Comparison of ENCODE assay signal across 12 mouse cellular contexts in genomic region chr13:54736931-54737330, GRCm38 (mm10). TPM values are rescaled to one million over a fixed set of nuclear protein-coding genes. Genes with fewer than 3 reads are reported as not detected.
DNase-seq lines count a peak whose midpoint lies in the region; ATAC-seq and TF ChIP-seq lines count a peak whose summit lies in the region.
"Had no signal": no experiment of that assay in that cellular context is flagged by ENCODE, and none has a peak within 500 bp of the region (broad histone marks: within the 10 kb centered on the region; RNA-seq: fewer than 3 reads in every experiment).

No protein-coding gene starts in this region.

- H3K4me2 ChIP-seq in forebrain, embryonic 16.5 days (ENCODE audit: low read length): no peak overlapping the region
- H3K4me2 ChIP-seq in kidney, embryonic 15.5 days: peak overlapping the region; percentile 74
- peak overlapping the region; percentile 73 for H3K4me2 ChIP-seq in intestine, postnatal 0 days (replicated peaks; ENCODE audit: low read depth)

- TF ChIP-seq CTCF in ES-Bruce4 (IDR thresholded peaks at IDR 0.05; ENCODE audit: low read depth, low read length): no peak
- TF ChIP-seq CTCF in intestine, postnatal 0 days (IDR thresholded peaks at IDR 0.05; ENCODE audit: low read depth): no peak

- H3K36me3 ChIP-seq in forebrain, embryonic 10.5 days (replicated peaks): peaks cover 30% of the 10 kb centered on the region
- H3K36me3 ChIP-seq in forebrain, embryonic 16.5 days (ENCODE audit: control insufficient read depth, insufficient read depth): peaks cover 40% of the 10 kb centered on the region
- H3K36me3 ChIP-seq in kidney, embryonic 15.5 days: no peaks in the 10 kb centered on the region
- H3K36me3 ChIP-seq in ES-Bruce4 (ENCODE audit: control insufficient read depth, insufficient read depth, low read length, poor library complexity, severe bottlenecking): no peaks in the 10 kb centered on the region
- H3K36me3 ChIP-seq in intestine, postnatal 0 days (ENCODE audit: control insufficient read depth, insufficient read depth): peaks cover 20% of the 10 kb centered on the region; the same call in 1 of the 2 replicates

- H3K9me3 ChIP-seq in forebrain, embryonic 10.5 days: no peaks in the 10 kb centered on the region
- no peaks in the 10 kb centered on the region for H3K9me3 ChIP-seq in forebrain, embryonic 16.5 days (ENCODE audit: control insufficient read depth, low read length)
- H3K9me3 ChIP-seq in kidney, embryonic 15.5 days (replicated peaks): no peaks in the 10 kb centered on the region
- no peaks in the 10 kb centered on the region for H3K9me3 ChIP-seq in ES-Bruce4 (replicated peaks; ENCODE audit: control insufficient read depth, insufficient read depth, low read length, poor library complexity, severe bottlenecking)
- H3K9me3 ChIP-seq in intestine, postnatal 0 days (ENCODE audit: control insufficient read depth): no peaks in the 10 kb centered on the region

- H3K4me3 ChIP-seq in forebrain, embryonic 10.5 days: peak overlapping the region; percentile 49
- no peak overlapping the region for H3K4me3 ChIP-seq in forebrain, embryonic 16.5 days (replicated peaks; ENCODE audit: low read length)
- peak overlapping the region; percentile 47 for H3K4me3 ChIP-seq in kidney, embryonic 15.5 days (replicated peaks)
- H3K4me3 ChIP-seq in ES-Bruce4 (ENCODE audit: low read depth, low read length): no peak overlapping the region
- H3K4me3 ChIP-seq in intestine, postnatal 0 days (ENCODE audit: low read depth, low read length): no peak overlapping the region

- no peak for TF ChIP-seq POLR2A in ES-Bruce4 (IDR thresholded peaks at IDR 0.05; ENCODE audit: insufficient read depth, low read length)

- H3K27me3 ChIP-seq in forebrain, embryonic 10.5 days (ENCODE audit: poor library complexity, severe bottlenecking): peaks cover 54% of the 10 kb centered on the region
- H3K27me3 ChIP-seq in forebrain, embryonic 16.5 days (replicated peaks; ENCODE audit: control insufficient read depth, insufficient read depth, low read length): 0 out of 2 replicates have a peak, but pooled peaks cover 11% of the 10 kb centered on the region
- H3K27me3 ChIP-seq in kidney, embryonic 15.5 days: peaks cover 55% of the 10 kb centered on the region
- peaks cover 6% of the 10 kb centered on the region for H3K27me3 ChIP-seq in ES-Bruce4 (ENCODE audit: control insufficient read depth, insufficient read depth, low read length, poor library complexity, severe bottlenecking)
- H3K27me3 ChIP-seq in intestine, postnatal 0 days (replicated peaks; ENCODE audit: control insufficient read depth, insufficient read depth, low read length): peaks cover 30% of the 10 kb centered on the region

- DNase-seq in forebrain, embryonic 10.5 days (ENCODE audit: extremely low spot score, low spot score): no peak
- no peak for DNase-seq in kidney, postnatal 14 days
- no peak for DNase-seq in adrenal gland, postnatal 4 days (ENCODE audit: low spot score in 2 of 2)
- DNase-seq in ovary, postnatal 36 days (ENCODE audit: low spot score): no peak
- DNase-seq: heart, postnatal 36 days; layer of hippocampus, adult 9-11 months had no signal

- H3K27ac ChIP-seq in forebrain, embryonic 10.5 days: no peak overlapping the region
- no peak overlapping the region for H3K27ac ChIP-seq in forebrain, embryonic 16.5 days (ENCODE audit: low read length)
- H3K27ac ChIP-seq in kidney, embryonic 15.5 days: no peak overlapping the region
- H3K27ac ChIP-seq in ES-Bruce4 (ENCODE audit: insufficient read depth, low read length): no peak overlapping the region
- no peak overlapping the region for H3K27ac ChIP-seq in intestine, postnatal 0 days (ENCODE audit: low read depth, low read length)
- H3K27ac ChIP-seq: liver, embryonic 14.5 days had no signal

- peaks cover 28% of the 10 kb centered on the region for H3K4me1 ChIP-seq in forebrain, embryonic 10.5 days
- H3K4me1 ChIP-seq in forebrain, embryonic 16.5 days (replicated peaks; ENCODE audit: control insufficient read depth, insufficient read depth, low read length): peaks cover 16% of the 10 kb centered on the region
- peaks cover 13% of the 10 kb centered on the region for H3K4me1 ChIP-seq in kidney, embryonic 15.5 days
- H3K4me1 ChIP-seq in ES-Bruce4 (ENCODE audit: control insufficient read depth, insufficient read depth, low read length): no peaks in the 10 kb centered on the region
- no peaks in the 10 kb centered on the region; the same call in 1 of the 2 replicates for H3K4me1 ChIP-seq in intestine, postnatal 0 days (replicated peaks; ENCODE audit: control insufficient read depth, insufficient read depth, low read length)

- no peak for TF ChIP-seq EP300 in ES-Bruce4 (IDR thresholded peaks at IDR 0.05; ENCODE audit: insufficient read depth, low read depth, low read length)

- 27% methylated on average over 3 of the region's 3 CpGs for WGBS in forebrain, embryonic 10.5 days
- 30% methylated on average over 3 of the region's 3 CpGs for WGBS in forebrain, embryonic 16.5 days
- 25% methylated on average over 3 of the region's 3 CpGs for WGBS in kidney, embryonic 15.5 days
- 44% methylated on average over 3 of the region's 3 CpGs for WGBS in intestine, postnatal 0 days

- no peak for ATAC-seq in forebrain, embryonic 16.5 days
- no peak for ATAC-seq in kidney, embryonic 15.5 days (replicated peaks; ENCODE audit: low FRiP score)
- no peak for ATAC-seq in intestine, postnatal 0 days

- no peak overlapping the region for H3K9ac ChIP-seq in forebrain, embryonic 16.5 days (replicated peaks; ENCODE audit: low read depth, low read length)
- H3K9ac ChIP-seq in kidney, embryonic 15.5 days: no peak overlapping the region
- peak overlapping the region; percentile 64; the same call in 1 of the 2 replicates for H3K9ac ChIP-seq in ES-Bruce4 (ENCODE audit: low read depth, poor library complexity, severe bottlenecking)
- no peak overlapping the region for H3K9ac ChIP-seq in intestine, postnatal 0 days (ENCODE audit: low read depth, low read length)
- H3K9ac ChIP-seq: liver, embryonic 14.5 days had no signal

RNA-seq across cellular contexts. Expression of gene Gprin1, which starts 12.7 kb away (rescaled TPM):
- 0.56 and 0.57 TPM in 2 replicates for polyA plus RNA-seq in forebrain, embryonic 10.5 days (2016; fragmentation: Nextera tagmentation; extraction: Ambion mirVana)
- 6.2 and 7.1 TPM in 2 replicates for polyA plus RNA-seq in forebrain, embryonic 16.5 days (2015; fragmentation: Nextera tagmentation; extraction: Ambion mirVana)
- 0.14 and 0.27 TPM in 2 replicates for polyA plus RNA-seq in kidney, embryonic 15.5 days (2015; fragmentation: Nextera tagmentation; extraction: Ambion mirVana)
- not detected in 2 replicates for polyA plus RNA-seq in ES-Bruce4 (2011; ENCODE audit: insufficient read depth, insufficient read length, low read depth, missing spikeins)
- 0.50 and 0.59 TPM in 2 replicates for polyA plus RNA-seq in intestine, postnatal 0 days (2015; fragmentation: Nextera tagmentation; extraction: Ambion mirVana)
- 10 to 100 TPM; 10.4 to 10.5 TPM for total RNA-seq in adrenal gland, postnatal 4 days (2021)
- total RNA-seq: heart, postnatal 36 days; megakaryocyte-erythroid progenitor cell, adult 5-6 weeks had no signal

RNA-seq across cellular contexts. Expression of gene Sncb, which starts 29.5 kb away (rescaled TPM):
- 1.1 and 1.8 TPM in 2 replicates for polyA plus RNA-seq in forebrain, embryonic 10.5 days (2016; fragmentation: Nextera tagmentation; extraction: Ambion mirVana)
- 27.1 and 37.0 TPM in 2 replicates for polyA plus RNA-seq in forebrain, embryonic 16.5 days (2015; fragmentation: Nextera tagmentation; extraction: Ambion mirVana)
- polyA plus RNA-seq in kidney, embryonic 15.5 days (2015; fragmentation: Nextera tagmentation; extraction: Ambion mirVana): 0.15 and 0.29 TPM in 2 replicates
- polyA plus RNA-seq in ES-Bruce4 (2011; ENCODE audit: insufficient read depth, insufficient read length, low read depth, missing spikeins): 2.7 and 2.8 TPM in 2 replicates
- 0.22 and 0.37 TPM in 2 replicates for polyA plus RNA-seq in intestine, postnatal 0 days (2015; fragmentation: Nextera tagmentation; extraction: Ambion mirVana)
- 1 to 10 TPM; 3.9 to 4.7 TPM for total RNA-seq in adrenal gland, postnatal 4 days (2021)
- total RNA-seq: heart, postnatal 36 days; megakaryocyte-erythroid progenitor cell, adult 5-6 weeks had no signal

RNA-seq across cellular contexts. Expression of gene Cdhr2, which starts 35.7 kb away (rescaled TPM):
- 0.04 TPM in 1 of 2 replicates, not detected in the other for polyA plus RNA-seq in forebrain, embryonic 10.5 days (2016; fragmentation: Nextera tagmentation; extraction: Ambion mirVana)
- 0.16 and 0.25 TPM in 2 replicates for polyA plus RNA-seq in forebrain, embryonic 16.5 days (2015; fragmentation: Nextera tagmentation; extraction: Ambion mirVana)
- polyA plus RNA-seq in kidney, embryonic 15.5 days (2015; fragmentation: Nextera tagmentation; extraction: Ambion mirVana): 5.4 TPM in 2 replicates
- polyA plus RNA-seq in ES-Bruce4 (2011; ENCODE audit: insufficient read depth, insufficient read length, low read depth, missing spikeins): not detected in 2 replicates
- 267 and 292 TPM in 2 replicates for polyA plus RNA-seq in intestine, postnatal 0 days (2015; fragmentation: Nextera tagmentation; extraction: Ambion mirVana)
- total RNA-seq in adrenal gland, postnatal 4 days (2021): 1 to 10 TPM; 2.1 to 5.8 TPM
- total RNA-seq: heart, postnatal 36 days; megakaryocyte-erythroid progenitor cell, adult 5-6 weeks had no signal

RNA-seq across cellular contexts. Expression of gene Rnf44, which starts 43.2 kb away (rescaled TPM):
- polyA plus RNA-seq in forebrain, embryonic 10.5 days (2016; fragmentation: Nextera tagmentation; extraction: Ambion mirVana): 88.6 and 106 TPM in 2 replicates
- 88.9 and 92.2 TPM in 2 replicates for polyA plus RNA-seq in forebrain, embryonic 16.5 days (2015; fragmentation: Nextera tagmentation; extraction: Ambion mirVana)
- 78.5 and 83.8 TPM in 2 replicates for polyA plus RNA-seq in kidney, embryonic 15.5 days (2015; fragmentation: Nextera tagmentation; extraction: Ambion mirVana)
- 153 and 171 TPM in 2 replicates for polyA plus RNA-seq in ES-Bruce4 (2011; ENCODE audit: insufficient read depth, insufficient read length, low read depth, missing spikeins)
- 73.0 and 75.1 TPM in 2 replicates for polyA plus RNA-seq in intestine, postnatal 0 days (2015; fragmentation: Nextera tagmentation; extraction: Ambion mirVana)
- total RNA-seq in adrenal gland, postnatal 4 days (2021): 100 to 1,000 TPM; 134 to 137 TPM

RNA-seq across cellular contexts. Expression of gene Eif4e1b, which starts 46.9 kb away (rescaled TPM):
- not detected in 2 replicates for polyA plus RNA-seq in forebrain, embryonic 10.5 days (2016; fragmentation: Nextera tagmentation; extraction: Ambion mirVana)
- not detected in 2 replicates for polyA plus RNA-seq in forebrain, embryonic 16.5 days (2015; fragmentation: Nextera tagmentation; extraction: Ambion mirVana)
- not detected in 2 replicates for polyA plus RNA-seq in kidney, embryonic 15.5 days (2015; fragmentation: Nextera tagmentation; extraction: Ambion mirVana)
- polyA plus RNA-seq in ES-Bruce4 (2011; ENCODE audit: insufficient read depth, insufficient read length, low read depth, missing spikeins): not detected in 2 replicates
- not detected in 2 replicates for polyA plus RNA-seq in intestine, postnatal 0 days (2015; fragmentation: Nextera tagmentation; extraction: Ambion mirVana)
- not detected for total RNA-seq in adrenal gland, postnatal 4 days (2021)
- total RNA-seq: heart, postnatal 36 days; megakaryocyte-erythroid progenitor cell, adult 5-6 weeks had no signal
- polyA plus RNA-seq: liver, embryonic 14.5 days had no signal

Comparison
In these comparisons a context has a peak if more than half of its experiments do, and no peak if none do; other contexts are left out.
1. H3K4me3 ChIP-seq: peak in forebrain, embryonic 10.5 days (single experiment) and kidney, embryonic 15.5 days (single experiment); none in forebrain, embryonic 16.5 days (single experiment), ES-Bruce4 (single experiment) and intestine, postnatal 0 days (single experiment).
2. RNA of gene Cdhr2, which starts 35.7 kb away (polyA plus RNA-seq): 267 to 292 TPM in intestine, postnatal 0 days; 5.4 TPM in kidney, embryonic 15.5 days, 0.16 to 0.25 TPM in forebrain, embryonic 16.5 days, 0.04 TPM in forebrain, embryonic 10.5 days and not detected in ES-Bruce4; every median in the first group is over 10 times any median in the second.